Mouse (Mus musculus) spleen, adult 2 months (tissue): ENCODE measurements at regions not wholly inside any gene's neighbourhood (a gene's known extent, or its start where the extent isn't known, plus 50 kb on each side); places are given as distances from the start of the nearest gene placed in this dataset.

Experiments used
- CTCF ChIP-seq: fragments of 200-500 bp; IDR thresholded peaks from 2 replicates; pipeline ENCODE4 v1.5.1; 2011; ENCODE audit warnings: mild to moderate bottlenecking, inconsistent platforms; ENCODE audit not compliant: insufficient read depth, insufficient read length, insufficient replicate concordance; ENCODE audit errors: extremely low read depth
- POLR2A ChIP-seq: fragments of 200-500 bp; IDR thresholded peaks from 2 replicates; pipeline ENCODE4 v1.6.1; 2011; ENCODE audit warnings: low read depth, low read length, inconsistent platforms

GRCm38 (mm10) chr12:25323171-25323570 lies 226.2 kb upstream of the Id2 start:
- no peak for TF ChIP-seq CTCF
- no peak for TF ChIP-seq POLR2A
